Mouse (Mus musculus): ENCODE data around the gene Ndufa6. TPM values are rescaled to one million over a fixed set of nuclear protein-coding genes. Genes with fewer than 3 reads are reported as not detected.
A peak's percentile ranks its signal among the peaks of the same experiment; 100 is the strongest.
"Not testable (repeated sequence)": the region's sequence is repeated elsewhere in the genome, so short reads cannot be mapped to it uniquely, and the experiment has no call there.

Gene Ndufa6
- total RNA-seq, 2 experiments from 2014 or later, result 438 to 494 TPM

GRCm38 (mm10) chr15:82364561-82364960 is 10.4 kb upstream of the Ndufa6 start:
- DNase-seq, result not testable (repeated sequence)

DNA sequence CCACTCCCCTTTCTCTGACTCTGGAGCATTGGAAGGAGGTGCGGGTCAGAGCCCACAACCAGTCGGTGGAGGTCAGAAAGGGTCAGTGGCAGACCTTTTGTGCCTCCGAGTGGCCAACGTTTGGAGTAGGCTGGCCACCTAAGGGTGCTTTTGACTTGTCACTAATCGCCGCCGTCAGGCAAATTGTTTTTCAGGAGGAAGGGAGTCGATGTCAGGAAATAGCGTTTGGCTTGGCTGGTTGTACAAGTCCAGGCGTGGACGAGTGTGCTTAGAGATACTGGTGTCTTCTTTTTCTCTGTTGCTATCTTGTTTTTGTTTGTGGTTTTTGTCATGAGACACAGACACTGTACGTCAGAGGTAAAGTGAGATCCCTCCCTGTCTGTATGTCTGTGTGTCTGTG is 9.7 kb upstream of the Ndufa6 start:
- DNase-seq, result peak; percentile 2

- DNase-seq, result peak; percentile 32
Measured at GRCm38 (mm10) chr15:82362234-82362633, 8.1 kb upstream of the Ndufa6 start.

DNA sequence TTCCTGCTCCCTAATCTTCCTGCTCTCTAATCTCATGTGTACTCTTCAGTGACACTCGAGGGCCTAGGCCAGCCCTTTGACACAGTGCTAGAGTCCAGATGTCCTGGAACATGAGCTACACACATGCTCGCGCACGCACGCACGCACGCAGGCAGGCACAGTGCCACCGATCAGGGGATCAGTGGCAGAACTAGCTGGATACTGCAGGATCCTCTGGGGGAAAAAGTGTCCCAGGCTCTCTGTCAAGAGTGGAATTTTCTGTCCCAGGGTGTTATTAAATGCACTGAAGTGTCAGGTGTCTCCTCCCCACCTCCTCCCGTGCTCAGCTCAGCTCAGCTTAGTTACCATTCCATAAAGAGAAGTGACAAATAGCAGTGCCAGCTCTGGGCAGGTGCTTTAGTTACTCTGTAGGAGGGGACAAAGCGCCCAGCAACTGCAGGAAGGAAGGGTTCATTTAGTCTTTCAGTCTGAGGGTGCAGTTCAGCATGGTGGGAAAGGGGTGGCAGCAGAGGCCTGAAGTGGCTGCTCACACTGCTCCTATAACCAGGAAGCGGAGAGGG is 7.4 kb upstream of the Ndufa6 start:
- peak; percentile 39 for DNase-seq

GRCm38 (mm10) chr15:82358431-82359260 is 4.5 kb upstream of the Ndufa6 start:
- no peak for DNase-seq

GRCm38 (mm10) chr15:82353745-82354113 is 393 bp downstream of the Ndufa6 start:
- DNase-seq, result no peak

DNA sequence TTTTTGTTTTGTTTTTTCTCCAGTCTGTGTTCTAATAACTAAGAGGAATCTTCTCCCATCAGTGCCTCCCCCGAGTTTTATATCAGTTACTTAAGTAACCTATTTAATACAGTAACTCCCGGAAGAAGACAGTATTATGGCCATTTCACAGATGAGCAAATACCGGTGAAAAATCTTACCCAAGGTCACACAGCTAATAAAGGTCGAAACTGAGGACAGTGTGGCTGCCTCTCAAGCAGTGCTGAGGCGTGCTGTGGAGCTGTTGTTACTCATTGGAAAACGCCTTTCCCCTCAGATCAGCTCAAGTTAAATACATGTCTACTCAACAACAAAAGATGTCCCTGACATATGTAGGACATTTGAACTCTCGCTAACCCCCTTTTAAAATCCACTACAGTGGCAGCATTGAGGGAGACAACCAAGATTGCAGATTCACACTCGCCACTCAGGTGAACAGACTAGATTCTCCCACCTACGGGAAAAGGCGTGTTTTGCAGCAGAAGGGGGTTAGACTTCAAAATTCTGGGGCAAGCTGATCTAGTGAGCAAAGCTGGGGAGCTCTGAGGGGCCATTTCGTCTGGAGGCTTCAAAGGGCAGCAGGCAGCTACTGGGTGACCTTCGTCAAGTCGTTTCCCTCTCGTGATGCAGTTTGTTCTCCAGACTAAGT is 911 bp downstream of the Ndufa6 start:
- no peak for DNase-seq

- DNase-seq, result no peak
Measured at GRCm38 (mm10) chr15:82351480-82351879, 2.6 kb downstream of the Ndufa6 start.

- no peak for DNase-seq
Measured at GRCm38 (mm10) chr15:82350349-82350748, 3.8 kb downstream of the Ndufa6 start.

- no peak for DNase-seq
Measured at GRCm38 (mm10) chr15:82348999-82349341, 5.2 kb downstream of the Ndufa6 start.

- no peak for DNase-seq
Measured at GRCm38 (mm10) chr15:82348258-82348998, 5.7 kb downstream of the Ndufa6 start.

DNA sequence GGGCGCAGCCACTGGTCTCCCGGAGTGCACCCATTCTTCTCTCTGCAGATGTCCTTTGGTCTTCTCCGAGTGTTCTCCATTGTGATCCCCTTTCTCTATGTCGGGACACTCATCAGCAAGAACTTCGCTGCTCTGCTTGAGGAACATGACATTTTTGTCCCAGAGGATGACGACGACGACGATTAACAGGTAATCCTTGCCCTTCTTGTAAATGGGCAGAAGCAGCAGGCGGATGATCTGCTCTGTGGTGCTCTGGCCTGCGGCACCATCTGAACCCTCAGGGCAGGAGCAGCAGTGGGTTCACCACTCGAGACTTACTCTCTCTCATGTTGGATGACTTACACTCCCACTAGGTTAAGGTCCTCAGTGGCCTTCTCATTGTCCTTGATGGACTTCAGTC is 6.3 kb downstream of the Ndufa6 start:
- DNase-seq, result no peak

GRCm38 (mm10) chr15:82347303-82347676 is 6.8 kb downstream of the Ndufa6 start:
- no peak for DNase-seq

DNA sequence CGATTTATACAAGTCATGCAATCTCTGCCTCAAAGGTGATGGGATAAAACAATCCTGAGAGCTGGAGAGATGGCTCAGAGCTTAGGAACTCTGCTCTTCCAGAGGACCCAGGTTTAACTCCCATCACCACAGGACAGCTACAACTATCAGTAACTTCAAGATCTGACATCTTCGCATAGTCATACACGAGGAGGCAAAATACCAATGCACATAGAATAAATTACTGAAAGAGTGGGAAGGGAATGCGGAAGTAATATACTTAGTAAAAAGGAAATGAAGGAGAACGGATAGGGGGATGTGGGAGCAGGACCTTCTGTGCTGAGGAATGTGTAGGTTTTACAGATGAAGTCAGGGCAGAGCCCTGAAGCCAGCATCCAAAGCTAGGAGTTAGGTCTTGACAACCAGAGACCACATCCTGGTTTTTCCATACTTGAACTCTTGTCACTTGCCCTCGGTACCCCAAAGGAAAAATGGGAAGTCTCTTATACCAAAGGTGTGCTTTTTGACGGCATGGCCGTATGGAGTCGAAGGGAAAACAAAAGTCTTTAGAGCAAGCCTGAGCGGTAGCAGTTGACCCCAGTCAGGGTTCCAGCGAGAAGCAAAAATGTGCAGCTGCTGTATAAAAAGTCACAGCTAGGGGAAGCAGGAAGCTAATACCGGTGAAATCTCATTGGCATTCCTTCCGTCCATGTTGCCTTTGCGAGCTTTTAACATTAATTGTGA is 7.4 kb downstream of the Ndufa6 start:
- no peak for DNase-seq

DNA sequence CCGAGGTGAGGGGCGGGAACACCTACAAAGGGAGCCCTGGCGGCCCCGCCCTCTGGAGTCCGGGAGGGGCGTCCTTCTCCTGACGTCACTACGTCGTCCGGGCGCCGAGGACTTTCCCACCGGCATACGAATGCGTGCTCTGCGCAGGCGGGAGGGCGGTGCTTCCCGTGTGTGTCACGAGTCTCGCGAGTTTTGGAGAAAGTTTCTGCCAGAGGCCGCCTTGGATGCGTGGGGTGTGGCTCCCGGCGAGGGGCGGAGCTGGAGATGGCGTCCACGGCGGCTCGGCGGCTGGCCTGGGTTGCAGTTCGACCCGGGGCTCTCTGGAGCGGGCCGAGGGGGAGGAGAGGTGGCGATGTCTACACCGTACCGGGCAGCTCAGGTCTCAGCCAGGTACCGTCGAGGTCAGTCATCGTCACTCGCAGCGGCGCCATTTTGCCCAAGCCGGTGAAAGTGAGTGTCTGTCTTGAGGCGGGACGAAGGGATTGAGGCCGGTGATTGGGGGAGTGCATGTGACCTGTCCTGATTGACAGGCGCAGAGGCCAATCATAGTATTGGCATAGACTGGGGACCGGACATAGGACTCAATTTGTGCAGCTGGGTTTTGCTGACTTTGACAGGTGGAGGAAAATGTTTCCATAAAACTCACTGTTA is 8.2 kb downstream of the Ndufa6 start:
- peak; percentile 98 for DNase-seq

DNA sequence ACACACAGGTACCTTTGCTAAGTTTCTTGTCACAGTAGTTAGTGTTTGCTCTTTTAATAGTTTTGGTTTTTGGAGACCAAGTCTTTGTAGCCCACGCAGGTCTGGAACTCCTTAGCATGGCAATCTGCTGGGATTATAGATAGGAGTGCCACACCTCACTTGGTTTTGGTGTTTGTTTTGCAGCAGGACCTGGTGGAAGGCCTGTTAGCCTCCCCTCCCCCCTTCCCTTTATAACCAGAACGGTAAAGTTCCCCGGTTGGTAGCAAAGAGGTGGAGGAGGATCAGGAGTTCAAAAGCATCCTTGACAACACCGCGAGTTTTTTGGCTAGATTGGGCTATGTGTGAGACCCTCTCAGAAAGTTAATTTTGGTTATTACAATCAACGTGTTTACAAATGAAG is 9.2 kb downstream of the Ndufa6 start:
- DNase-seq, result no peak

DNA sequence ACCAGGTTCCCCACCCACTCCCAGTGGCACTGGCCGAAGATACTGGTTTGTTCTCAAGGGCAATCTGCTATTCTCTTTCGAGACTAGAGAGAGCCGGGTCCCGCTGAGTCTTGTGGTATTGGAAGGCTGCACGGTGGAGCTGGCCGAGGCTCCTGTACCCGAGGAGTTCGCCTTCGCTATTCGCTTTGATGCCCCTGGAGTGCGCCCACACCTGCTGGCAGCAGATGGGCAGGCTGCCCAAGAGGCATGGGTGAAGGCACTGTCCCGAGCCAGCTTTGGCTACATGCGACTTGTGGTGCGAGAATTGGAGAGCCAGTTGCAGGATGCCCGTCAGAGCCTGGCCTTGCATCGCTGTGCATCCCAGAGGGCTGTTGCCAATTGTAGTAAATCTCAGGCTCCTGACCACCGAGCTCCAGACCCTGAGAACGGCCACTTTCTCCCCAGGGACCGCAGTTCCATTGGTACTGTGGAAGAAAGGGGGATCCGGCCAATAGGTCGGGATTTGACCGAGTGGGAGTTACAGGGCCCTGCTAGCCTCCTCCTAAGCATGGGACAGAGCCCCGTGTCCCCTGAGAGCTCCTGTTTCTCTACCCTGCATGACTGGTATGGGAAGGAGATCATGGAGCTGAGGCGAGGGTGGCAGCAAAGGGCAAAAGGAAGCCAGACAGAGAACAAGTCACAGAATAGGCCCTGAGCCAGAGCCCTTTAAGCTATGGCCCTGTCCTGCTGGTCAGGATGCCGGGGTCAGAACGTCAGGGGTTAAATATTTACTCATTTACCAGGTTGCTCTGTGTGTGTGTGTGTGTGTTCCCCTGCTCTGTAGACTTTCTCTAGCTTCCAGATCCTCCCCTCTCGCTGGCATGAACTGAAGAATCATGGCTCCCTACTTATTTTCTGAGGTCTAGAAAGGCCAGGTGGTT is 10.5 kb downstream of the Ndufa6 start:
- no peak for DNase-seq

DNA sequence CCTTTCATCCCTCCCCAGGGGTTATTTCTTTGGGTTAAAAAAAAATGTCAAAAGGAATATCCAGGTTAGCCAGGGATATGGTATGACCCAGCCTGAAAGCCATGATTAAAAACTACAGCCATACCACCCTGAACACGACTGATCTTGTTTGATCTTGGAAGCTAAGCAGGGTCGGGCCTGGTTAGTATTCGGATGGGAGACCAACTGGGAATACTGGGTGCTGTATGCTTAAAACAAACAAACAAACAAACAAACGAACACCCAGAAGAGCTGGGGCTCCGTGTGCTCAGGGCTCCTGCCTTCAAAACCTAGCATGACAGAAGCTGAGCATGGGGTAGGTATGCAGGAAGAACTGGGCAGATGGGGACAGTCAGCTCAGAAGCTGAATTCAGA is 11.6 kb downstream of the Ndufa6 start:
- no peak for DNase-seq

DNA sequence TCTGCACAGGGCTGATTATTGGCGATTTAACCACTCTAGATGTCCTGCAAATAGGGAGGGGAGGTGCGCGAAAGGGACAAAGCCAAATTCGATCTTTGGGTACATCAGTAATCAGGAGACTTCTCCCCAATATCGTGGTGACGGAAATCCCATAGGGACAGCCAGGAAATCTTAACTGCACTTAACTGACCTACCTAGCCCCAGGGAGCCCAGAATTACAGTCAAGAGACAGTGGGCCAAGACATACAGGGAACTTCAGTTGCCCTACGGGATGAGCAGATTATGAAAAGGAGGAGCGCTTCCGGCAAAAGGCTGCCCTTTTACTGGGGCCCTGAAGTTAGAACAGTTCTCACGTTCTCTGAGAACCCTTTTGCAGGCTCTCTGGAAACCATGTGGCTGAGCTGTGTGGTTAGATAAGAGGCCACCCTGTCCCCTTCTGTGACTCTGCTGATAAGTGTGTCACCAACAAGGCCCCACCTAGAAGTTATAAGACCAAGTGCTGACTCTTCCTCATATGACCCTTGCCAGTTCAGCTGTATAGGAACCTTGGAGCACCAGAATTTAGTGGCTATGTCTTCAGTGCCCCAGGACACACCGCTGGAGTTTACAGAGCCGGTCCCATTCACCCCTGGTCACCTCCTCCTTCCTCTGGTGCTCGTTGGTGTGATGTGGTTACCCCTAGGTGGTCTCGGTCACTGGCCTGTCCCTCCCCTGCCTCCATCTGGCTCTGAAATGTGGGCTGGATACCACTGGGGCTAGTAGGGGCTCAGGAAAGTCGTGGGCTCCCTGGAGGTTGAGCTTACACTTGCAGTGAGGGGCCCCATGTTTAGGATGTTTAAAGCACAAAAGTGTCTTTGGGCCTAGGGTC is 12.2 kb downstream of the Ndufa6 start:
- DNase-seq, result no peak

DNA sequence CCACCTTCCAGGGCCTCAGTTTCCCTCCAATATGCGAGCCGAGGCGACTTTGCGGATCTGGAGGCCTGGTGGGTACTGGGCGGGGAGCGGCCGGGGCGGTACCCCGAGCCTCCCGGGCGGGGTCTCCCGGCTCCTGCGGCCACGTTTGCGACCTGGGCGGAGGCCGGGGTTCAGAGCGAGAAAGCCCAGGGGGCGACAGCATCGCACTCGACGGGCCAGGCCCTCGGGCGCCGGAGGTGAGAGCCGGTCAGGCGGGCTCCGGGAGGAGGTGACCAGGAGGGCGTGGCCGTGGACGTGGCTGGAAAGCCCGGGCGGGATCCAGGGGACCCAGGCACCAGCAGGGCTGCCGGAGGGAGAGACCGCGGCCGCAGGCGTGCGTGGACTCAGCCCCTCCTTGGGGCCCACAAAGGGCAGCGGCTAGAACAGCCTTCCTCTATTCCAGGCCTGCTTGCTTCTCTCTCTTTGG is 13.1 kb downstream of the Ndufa6 start:
- peak; percentile 71 for DNase-seq

Measured in heart, postnatal 4 days (tissue).